In the genomic region with DNA sequence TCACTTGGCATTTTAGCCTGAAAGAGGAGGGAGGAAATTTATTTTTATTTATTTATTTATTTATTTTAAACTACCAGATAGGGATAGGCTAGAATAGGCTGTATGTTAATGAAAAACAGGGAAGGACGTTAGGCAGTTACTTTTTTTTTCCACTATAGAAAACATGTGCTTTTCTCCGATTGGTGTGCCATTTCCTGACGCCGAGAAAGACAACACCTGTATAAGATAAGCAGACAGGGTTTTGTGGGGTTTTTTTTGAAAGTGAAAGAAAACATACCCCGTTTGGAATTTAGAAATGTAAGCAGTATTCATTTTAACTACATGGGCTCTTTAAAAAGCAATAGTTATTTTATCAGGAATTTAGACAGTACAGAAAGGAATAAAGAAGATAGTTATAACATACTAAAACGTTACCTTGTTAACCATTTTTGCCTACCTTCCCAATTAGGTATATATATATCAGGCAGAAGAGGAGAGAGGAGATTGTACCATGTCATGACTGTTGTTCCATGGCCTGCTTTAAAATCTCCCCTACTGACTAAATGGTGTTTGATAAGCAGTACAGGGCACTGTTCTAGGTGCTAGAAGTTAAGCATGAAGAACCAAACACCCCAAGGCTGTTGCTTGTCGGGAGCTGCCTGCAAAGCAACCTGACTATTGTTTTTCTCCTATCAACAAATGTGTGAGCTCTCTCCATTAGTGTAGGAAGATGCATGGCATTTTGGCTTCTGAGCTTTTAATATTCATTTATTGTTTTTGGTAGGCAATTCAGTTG, we compare ENCODE assay signal across 8 mouse cellular contexts. TPM values are rescaled to one million over a fixed set of nuclear protein-coding genes. Genes with fewer than 3 reads are reported as not detected.
DNase-seq lines count a peak whose midpoint lies in the region; ATAC-seq and TF ChIP-seq lines count a peak whose summit lies in the region.

No protein-coding gene starts in this region.

- WGBS in lung, embryonic 16.5 days, result 44% methylated on average over 7 of the region's 7 CpGs
- WGBS in embryonic facial prominence, embryonic 15.5 days, result 33% methylated on average over 7 of the region's 7 CpGs
- WGBS in limb, embryonic 12.5 days, result 43% methylated on average over 7 of the region's 7 CpGs
- 11% methylated on average over 7 of the region's 7 CpGs for WGBS in small intestine, adult 2 months

- peaks cover 13% of the 10 kb centered on the region; the same call in 1 of the 2 replicates for H3K4me1 ChIP-seq in lung, embryonic 16.5 days (replicated peaks; ENCODE audit: control insufficient read depth, insufficient read depth, low read length)
- peaks cover 13% of the 10 kb centered on the region; the same call in 1 of the 2 replicates for H3K4me1 ChIP-seq in embryonic facial prominence, embryonic 15.5 days
- peaks cover 17% of the 10 kb centered on the region for H3K4me1 ChIP-seq in limb, embryonic 12.5 days (replicated peaks)
- H3K4me1 ChIP-seq in small intestine, adult 2 months (ENCODE audit: control insufficient read depth, insufficient read depth, insufficient read length, low read length), result peaks cover 2% of the 10 kb centered on the region; the same call in 1 of the 2 replicates

- no peak for TF ChIP-seq CTCF in small intestine, adult 2 months (IDR thresholded peaks at IDR 0.05; ENCODE audit: extremely low read depth, insufficient read length, insufficient replicate concordance, low read depth, low read length)

- ATAC-seq in lung, embryonic 16.5 days (ENCODE audit: low read depth), result no peak
- ATAC-seq in embryonic facial prominence, embryonic 15.5 days (ENCODE audit: insufficient number of reproducible peaks, low FRiP score, low TSS enrichment, low read depth), result no peak
- ATAC-seq in limb, embryonic 12.5 days (ENCODE audit: insufficient number of reproducible peaks, insufficient read depth, low FRiP score, low TSS enrichment, low read depth), result no peak

- no peaks in the 10 kb centered on the region for H3K9me3 ChIP-seq in lung, embryonic 16.5 days (ENCODE audit: control insufficient read depth, low read length)
- no peaks in the 10 kb centered on the region for H3K9me3 ChIP-seq in embryonic facial prominence, embryonic 15.5 days (replicated peaks)
- no peaks in the 10 kb centered on the region for H3K9me3 ChIP-seq in limb, embryonic 12.5 days

- no peaks in the 10 kb centered on the region for H3K27me3 ChIP-seq in lung, embryonic 16.5 days (ENCODE audit: control insufficient read depth, insufficient read depth, low read depth, low read length)
- no peaks in the 10 kb centered on the region for H3K27me3 ChIP-seq in embryonic facial prominence, embryonic 15.5 days
- H3K27me3 ChIP-seq in limb, embryonic 12.5 days, result no peaks in the 10 kb centered on the region
- H3K27me3 ChIP-seq in small intestine, adult 2 months (ENCODE audit: control insufficient read depth, insufficient read depth, low read length), result no peaks in the 10 kb centered on the region

- DNase-seq in lung, postnatal 10 days, result no peak
- no peak for DNase-seq in Muller cell, postnatal 12 days (ENCODE audit: inconsistent ontology term)
- no peak for DNase-seq in layer of hippocampus, postnatal 14 days (ENCODE audit: low spot score in 2 of 2)
- no peak for DNase-seq in thymus, postnatal 36 days

- peak overlapping the region; percentile 71 for H3K4me2 ChIP-seq in lung, embryonic 16.5 days (ENCODE audit: low read depth, low read length)
- H3K4me2 ChIP-seq in embryonic facial prominence, embryonic 15.5 days (replicated peaks), result peak overlapping the region; percentile 67
- peak overlapping the region; percentile 73 for H3K4me2 ChIP-seq in limb, embryonic 12.5 days

- H3K27ac ChIP-seq in lung, embryonic 16.5 days (ENCODE audit: low read length), result no peak overlapping the region
- no peak overlapping the region for H3K27ac ChIP-seq in embryonic facial prominence, embryonic 15.5 days (replicated peaks)
- no peak overlapping the region for H3K27ac ChIP-seq in limb, embryonic 12.5 days
- 0 out of 2 replicates have a peak overlapping the region, but pooled peaks have one; percentile 24 for H3K27ac ChIP-seq in small intestine, adult 2 months (ENCODE audit: insufficient read depth, low read depth, low read length)

- TF ChIP-seq POLR2A in small intestine, adult 2 months (IDR thresholded peaks at IDR 0.05; ENCODE audit: low read depth, low read length), result no peak

- H3K4me3 ChIP-seq in lung, embryonic 16.5 days (ENCODE audit: low read length), result peak overlapping the region; percentile 97
- H3K4me3 ChIP-seq in embryonic facial prominence, embryonic 15.5 days (replicated peaks), result peak overlapping the region; percentile 68
- H3K4me3 ChIP-seq in limb, embryonic 12.5 days (replicated peaks), result peak overlapping the region; percentile 93
- H3K4me3 ChIP-seq in small intestine, adult 2 months (ENCODE audit: low read depth, low read length), result no peak overlapping the region

- H3K9ac ChIP-seq in lung, embryonic 16.5 days (ENCODE audit: low read length), result no peak overlapping the region
- H3K9ac ChIP-seq in embryonic facial prominence, embryonic 15.5 days, result no peak overlapping the region
- no peak overlapping the region for H3K9ac ChIP-seq in limb, embryonic 12.5 days (replicated peaks)

- H3K36me3 ChIP-seq in lung, embryonic 16.5 days (ENCODE audit: control insufficient read depth, insufficient read depth, low read length), result no peaks in the 10 kb centered on the region
- no peaks in the 10 kb centered on the region for H3K36me3 ChIP-seq in embryonic facial prominence, embryonic 15.5 days
- no peaks in the 10 kb centered on the region for H3K36me3 ChIP-seq in limb, embryonic 12.5 days
- H3K36me3 ChIP-seq in small intestine, adult 2 months (ENCODE audit: control insufficient read depth, insufficient read depth, low read length), result 0 out of 2 replicates have a peak, but pooled peaks cover 2% of the 10 kb centered on the region

RNA-seq across cellular contexts. Expression of gene Ugcg, which starts 1.8 kb away (rescaled TPM):
- 9.7 and 10.5 TPM in 2 replicates for polyA plus RNA-seq in lung, embryonic 16.5 days (2015; fragmentation: Nextera tagmentation; extraction: Ambion mirVana)
- 10.4 and 12.1 TPM in 2 replicates for polyA plus RNA-seq in embryonic facial prominence, embryonic 15.5 days (2015; fragmentation: Nextera tagmentation; extraction: Ambion mirVana)
- polyA plus RNA-seq in limb, embryonic 12.5 days (2016; fragmentation: Nextera tagmentation; extraction: Ambion mirVana), result 14.2 and 15.1 TPM in 2 replicates
- polyA plus RNA-seq in small intestine, adult 2 months (2012; rRNA removed), result 9.6 and 109 TPM in 2 replicates
- 10 to 100 TPM; 78.2 to 78.4 TPM for total RNA-seq in layer of hippocampus, postnatal 14 days (2021)

RNA-seq across cellular contexts. Expression of gene AI481877, which starts 52.1 kb away (rescaled TPM):
- not detected in 2 replicates for polyA plus RNA-seq in lung, embryonic 16.5 days (2015; fragmentation: Nextera tagmentation; extraction: Ambion mirVana)
- not detected in 2 replicates for polyA plus RNA-seq in embryonic facial prominence, embryonic 15.5 days (2015; fragmentation: Nextera tagmentation; extraction: Ambion mirVana)
- 0.04 TPM in 1 of 2 replicates, not detected in the other for polyA plus RNA-seq in limb, embryonic 12.5 days (2016; fragmentation: Nextera tagmentation; extraction: Ambion mirVana)
- polyA plus RNA-seq in small intestine, adult 2 months (2012; rRNA removed), result 0.04 TPM in 1 of 2 replicates, not detected in the other
- total RNA-seq in layer of hippocampus, postnatal 14 days (2021), result not detected
